Mouse (Mus musculus) lung, postnatal 36 days (tissue): Measurements from ENCODE around the gene Unk.

Experiments
- DNase-seq: peaks from one replicate; pipeline ENCODE4 v3.0.0; 2022; ENCODE audit warnings: mixed read lengths

The Unk gene

GRCm38 (mm10) chr11:116063562-116063961 lies 33.4 kb downstream of the Unk start:
- DNase-seq = no peak

- DNase-seq = no peak
Measured at GRCm38 (mm10) chr11:116064187-116064867, 34.2 kb downstream of the Unk start.

GRCm38 (mm10) chr11:116065345-116065744 lies 35.2 kb downstream of the Unk start:
- no peak for DNase-seq

- DNase-seq = peak; percentile 56
Measured at GRCm38 (mm10) chr11:116071510-116071909, 41.4 kb downstream of the Unk start.

- DNase-seq = peak; percentile 77
Measured at GRCm38 (mm10) chr11:116072608-116073007, 42.5 kb downstream of the Unk start.

- no peak for DNase-seq
Measured at GRCm38 (mm10) chr11:116074436-116074991, 44.4 kb downstream of the Unk start.

- no peak for DNase-seq
Measured at GRCm38 (mm10) chr11:116075539-116076265, 45.6 kb downstream of the Unk start.

- no peak for DNase-seq
Measured at GRCm38 (mm10) chr11:116076266-116076540, 46.1 kb downstream of the Unk start.

- peak; percentile 28 for DNase-seq
Measured at GRCm38 (mm10) chr11:116076836-116077235, 46.7 kb downstream of the Unk start.

- DNase-seq = peak; percentile 85
Measured at GRCm38 (mm10) chr11:116077446-116078204, 47.5 kb downstream of the Unk start, which contains the start of gene Unc13d. Gene Unc13d (minus strand): TSS chr11:116077961.

GRCm38 (mm10) chr11:116078221-116078620 lies 48.1 kb downstream of the Unk start:
- peak; percentile 88 for DNase-seq

GRCm38 (mm10) chr11:116078676-116079320 lies 48.7 kb downstream of the Unk start:
- DNase-seq = no peak

- DNase-seq = no peak
Measured at GRCm38 (mm10) chr11:116079511-116079910, 49.4 kb downstream of the Unk start.

- peak; percentile 84 for DNase-seq
Measured at GRCm38 (mm10) chr11:116081081-116081480, 51.0 kb downstream of the Unk start.

GRCm38 (mm10) chr11:116083096-116083672 lies 53.1 kb downstream of the Unk start:
- no peak for DNase-seq

- DNase-seq = peak; percentile 43
Measured at GRCm38 (mm10) chr11:116084166-116084565, 54.0 kb downstream of the Unk start.

GRCm38 (mm10) chr11:116086258-116087193 lies 56.4 kb downstream of the Unk start, which contains the start of gene Wbp2:
Gene Wbp2 (minus strand): TSS chr11:116086995.
- peak; percentile 100 for DNase-seq

- peak; percentile 94 for DNase-seq
Measured at GRCm38 (mm10) chr11:116087194-116088130, 57.3 kb downstream of the Unk start.

GRCm38 (mm10) chr11:116088188-116088587 lies 58.1 kb downstream of the Unk start:
- no peak for DNase-seq
